Mouse (Mus musculus) G1E (cell line): ENCODE measurements at regions not wholly inside any gene's neighbourhood (a gene's known extent, or its start where the extent isn't known, plus 50 kb on each side); places are given as distances from the start of the nearest gene placed in this dataset.

Experiments used
- ATAC-seq: 2 replicates; pipeline ENCODE4 v1.8.0; 2016; ENCODE audit warnings: mild to moderate bottlenecking; ENCODE audit not compliant: insufficient number of reproducible peaks, poor library complexity, low FRiP score, severe bottlenecking; ENCODE audit errors: extremely low read depth
- DNase-seq: peaks from one replicate; pipeline ENCODE4 v3.0.0; 2012; ENCODE audit warnings: low spot score
- H3K27me3 ChIP-seq: 2 replicates; pipeline ENCODE4 v1.6.1; 2012; ENCODE audit warnings: mild to moderate bottlenecking, low read length, inconsistent platforms; ENCODE audit not compliant: insufficient read depth
- H3K36me3 ChIP-seq: replicated peaks from 2 replicates; pipeline ENCODE3; 2012; ENCODE audit warnings: mild to moderate bottlenecking, inconsistent platforms
- H3K4me1 ChIP-seq: 2 replicates; pipeline ENCODE4 v1.6.1; 2012; ENCODE audit warnings: low read depth, low read length, inconsistent platforms, mixed read lengths; ENCODE audit not compliant: insufficient read depth
- H3K4me3 ChIP-seq: 2 replicates; pipeline ENCODE4 v1.5.1; 2012; ENCODE audit warnings: low read depth, mild to moderate bottlenecking, inconsistent platforms, low read length, moderate library complexity, mixed read lengths
- H3K9me3 ChIP-seq: replicated peaks from 2 replicates; pipeline ENCODE4 v1.6.1; 2012; ENCODE audit warnings: inconsistent platforms
- CTCF ChIP-seq: IDR thresholded peaks from 2 replicates; pipeline ENCODE4 v1.5.1; 2012; ENCODE audit warnings: low read depth, low read length, inconsistent platforms, mixed read lengths
- GATA1 ChIP-seq: IDR thresholded peaks from 2 replicates; pipeline ENCODE4 v1.6.1; 2012; ENCODE audit warnings: borderline replicate concordance, low read length, inconsistent platforms, mixed read lengths
- GATA2 ChIP-seq: IDR thresholded peaks from 2 replicates; pipeline ENCODE4 v1.6.1; 2012; ENCODE audit warnings: low read depth, low read length, inconsistent platforms, borderline replicate concordance
- POLR2AphosphoS5 ChIP-seq: IDR thresholded peaks from 2 replicates; pipeline ENCODE4 v1.6.1; 2012; ENCODE audit warnings: low read depth, low read length, inconsistent platforms; ENCODE audit not compliant: insufficient replicate concordance
- TAL1 ChIP-seq: conservative IDR thresholded peaks from 2 replicates; pipeline ENCODE4 v1.6.1; 2012; ENCODE audit warnings: low read depth, low read length, inconsistent platforms, mixed read lengths

DNA sequence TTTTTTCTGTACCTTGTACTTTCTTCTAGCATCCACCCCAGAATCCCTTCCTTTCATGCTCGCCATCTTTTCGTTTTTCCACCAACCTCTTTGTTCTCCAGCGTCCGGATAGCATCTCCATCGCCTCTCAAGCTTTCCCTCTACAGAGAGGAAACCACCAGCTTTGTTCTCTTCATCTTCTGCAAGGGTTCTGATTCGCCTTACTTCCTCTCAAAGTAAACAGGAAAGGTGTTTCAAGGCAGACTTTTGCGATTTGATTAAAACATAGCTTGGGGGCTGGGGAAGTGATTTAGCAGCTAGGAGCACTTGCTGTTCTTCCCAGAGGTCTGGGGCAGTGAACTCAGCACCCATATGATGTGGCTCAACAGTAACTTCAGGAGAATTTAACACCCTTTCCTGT lies 71.4 kb downstream of the Emp1 start:
- H3K9me3 ChIP-seq, result peaks cover 48% of the 10 kb centered on the region
- no peaks in the 10 kb centered on the region for H3K27me3 ChIP-seq
- TF ChIP-seq CTCF, result no peak
- TF ChIP-seq TAL1, result no peak
- no peak for TF ChIP-seq POLR2AphosphoS5
- TF ChIP-seq GATA2, result no peak
- TF ChIP-seq GATA1, result no peak
- no peak for ATAC-seq
- H3K4me3 ChIP-seq, result no peak overlapping the region
- no peaks in the 10 kb centered on the region for H3K36me3 ChIP-seq
- DNase-seq, result no peak
- H3K4me1 ChIP-seq, result no peaks in the 10 kb centered on the region

- no peak for ATAC-seq
- Histone ChIP-seq H3K4me3 (no peak overlapping the region), H3K36me3 (no peaks in the 10 kb centered on the region), H3K27me3 (no peaks in the 10 kb centered on the region), H3K4me1 (no peaks in the 10 kb centered on the region), H3K9me3 (peaks cover 45% of the 10 kb centered on the region)
- no peak for DNase-seq
- no peak for TF ChIP-seq TAL1
- TF ChIP-seq GATA1, result no peak
- no peak for TF ChIP-seq CTCF
- TF ChIP-seq POLR2AphosphoS5, result no peak
- no peak for TF ChIP-seq GATA2
Measured at GRCm38 (mm10) chr6:135436315-135436714, 74.0 kb downstream of the Emp1 start.

- no peaks in the 10 kb centered on the region for H3K4me1 ChIP-seq
- no peak for TF ChIP-seq GATA2
- no peak for TF ChIP-seq POLR2AphosphoS5
- no peak for TF ChIP-seq TAL1
- TF ChIP-seq GATA1, result no peak
- TF ChIP-seq CTCF, result no peak
- peaks cover 50% of the 10 kb centered on the region for H3K9me3 ChIP-seq
- DNase-seq, result no peak
- H3K27me3 ChIP-seq, result no peaks in the 10 kb centered on the region
- H3K4me3 ChIP-seq, result no peak overlapping the region
- no peaks in the 10 kb centered on the region for H3K36me3 ChIP-seq
- no peak for ATAC-seq
Measured at GRCm38 (mm10) chr6:135438271-135438670, 75.9 kb downstream of the Emp1 start.

- DNase-seq (no peak), ATAC-seq (no peak)
- Histone ChIP-seq H3K27me3 (no peaks in the 10 kb centered on the region), H3K4me1 (no peaks in the 10 kb centered on the region), H3K4me3 (no peak overlapping the region), H3K36me3 (no peaks in the 10 kb centered on the region), H3K9me3 (peaks cover 53% of the 10 kb centered on the region)
- TF ChIP-seq POLR2AphosphoS5 (no peak), GATA2 (no peak), CTCF (no peak), TAL1 (no peak), GATA1 (no peak)
Measured at GRCm38 (mm10) chr6:135441126-135441871, 79.0 kb downstream of the Emp1 start.

GRCm38 (mm10) chr6:135444661-135445060 lies 82.3 kb downstream of the Emp1 start:
- no peaks in the 10 kb centered on the region for H3K4me1 ChIP-seq
- no peaks in the 10 kb centered on the region for H3K27me3 ChIP-seq
- H3K4me3 ChIP-seq, result no peak overlapping the region
- DNase-seq, result no peak
- TF ChIP-seq CTCF, result no peak
- no peak for TF ChIP-seq GATA2
- no peak for TF ChIP-seq TAL1
- TF ChIP-seq POLR2AphosphoS5, result no peak
- ATAC-seq, result no peak
- H3K9me3 ChIP-seq, result peaks cover 37% of the 10 kb centered on the region
- no peaks in the 10 kb centered on the region for H3K36me3 ChIP-seq

GRCm38 (mm10) chr6:135445070-135445469 lies 82.7 kb downstream of the Emp1 start:
- no peak overlapping the region for H3K4me3 ChIP-seq
- H3K36me3 ChIP-seq, result no peaks in the 10 kb centered on the region
- DNase-seq (no peak), ATAC-seq (no peak)
- no peaks in the 10 kb centered on the region for H3K27me3 ChIP-seq
- no peaks in the 10 kb centered on the region for H3K4me1 ChIP-seq
- H3K9me3 ChIP-seq, result peaks cover 37% of the 10 kb centered on the region
- TF ChIP-seq GATA2 (no peak), CTCF (no peak), POLR2AphosphoS5 (no peak), GATA1 (no peak), TAL1 (no peak)
